Mouse (Mus musculus): Measurements from ENCODE around the gene Smn1.

GRCm38 (mm10) chr13:100123970-100124369 lies 682 bp upstream of the Smn1 start:
- TF ChIP-seq TCF3 (IDR thresholded peaks at IDR 0.05; ENCODE audit: insufficient read length, low read depth) = no peak
- TF ChIP-seq E2F4 (IDR thresholded peaks at IDR 0.05; ENCODE audit: insufficient read depth) = no peak
- TF ChIP-seq SRF (IDR thresholded peaks at IDR 0.05; ENCODE audit: control insufficient read depth, insufficient read length, low read depth) = no peak
- TF ChIP-seq POLR2A (IDR thresholded peaks at IDR 0.05; ENCODE audit: insufficient read length, low read depth) = no peak
- no peak for TF ChIP-seq MYOG (IDR thresholded peaks at IDR 0.05; ENCODE audit: control insufficient read depth in 1 of 3, insufficient read depth in 1 of 3, insufficient read length in 2 of 3, low read depth in 2 of 3)
- TF ChIP-seq MYOD1 (IDR thresholded peaks at IDR 0.05; ENCODE audit: control insufficient read depth in 1 of 3, insufficient read length in 2 of 3, low read depth in 2 of 3) = no peak
- no peak for TF ChIP-seq REST (IDR thresholded peaks at IDR 0.05; ENCODE audit: insufficient read depth, insufficient read length)
- TF ChIP-seq POLR2AphosphoS2 (IDR thresholded peaks at IDR 0.05; ENCODE audit: insufficient read length, low read depth) = no peak
- TF ChIP-seq TCF12 (IDR thresholded peaks at IDR 0.05; ENCODE audit: insufficient read depth, poor library complexity, severe bottlenecking) = no peak
- no peak for TF ChIP-seq USF1 (IDR thresholded peaks at IDR 0.05; ENCODE audit: low read depth)
- no peak for TF ChIP-seq CEBPB (IDR thresholded peaks at IDR 0.05; ENCODE audit: insufficient read depth, poor library complexity, severe bottlenecking)

Data from myocyte (in vitro differentiated cells).